Mouse (Mus musculus) layer of hippocampus, postnatal 10 days (tissue): Measurements from ENCODE around the gene Ccl11. TPM values are rescaled to one million over a fixed set of nuclear protein-coding genes. Genes with fewer than 3 reads are reported as not detected.

Experiments used
- DNase-seq, 2 experiments: peaks; one replicate each; pipeline ENCODE4 v3.0.0; 2021; ENCODE audit warnings: low spot score in 2 of 2
- total RNA-seq, 2 experiments: library from RNA; stranded (reverse); gene quantifications; 2 replicates each; pipeline ENCODE4 v1.2.3; 2021

The Ccl11 gene
- total RNA-seq, 2 experiments from 2014 or later: 0.42 to 0.69 TPM

DNA sequence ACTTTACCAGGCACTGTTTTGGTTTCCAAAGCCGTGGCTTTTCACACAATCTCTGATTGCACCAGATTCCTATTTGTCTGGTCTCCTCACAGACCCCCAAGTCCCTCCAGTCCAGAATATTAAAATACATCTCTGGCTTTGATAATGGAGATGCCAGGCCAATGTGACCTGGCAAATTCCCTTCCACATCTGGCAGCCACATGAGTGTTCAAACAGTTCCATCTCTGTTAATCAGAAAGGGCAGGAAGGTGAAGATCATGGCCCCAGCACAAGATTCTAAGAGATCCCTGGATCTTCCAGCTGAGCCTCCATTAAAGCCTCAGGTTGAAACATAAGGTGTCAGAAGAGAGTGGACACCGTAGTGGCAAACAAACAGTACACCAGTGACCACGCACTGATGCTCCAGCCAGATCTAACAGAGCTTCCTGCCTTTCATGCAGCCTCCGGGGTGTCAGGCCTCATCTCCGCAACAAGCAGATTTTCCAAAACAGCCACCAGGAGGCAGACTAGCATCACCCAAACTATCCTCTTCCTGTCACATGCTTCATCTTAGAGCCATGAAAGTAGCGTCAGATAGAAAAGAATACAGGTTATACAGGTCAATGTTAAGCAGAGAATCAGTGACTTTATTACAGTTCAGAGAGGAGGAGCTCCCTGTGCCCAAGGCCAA lies 9.7 kb upstream of the Ccl11 start:
- peak; percentile 53 to 57 for DNase-seq

DNA sequence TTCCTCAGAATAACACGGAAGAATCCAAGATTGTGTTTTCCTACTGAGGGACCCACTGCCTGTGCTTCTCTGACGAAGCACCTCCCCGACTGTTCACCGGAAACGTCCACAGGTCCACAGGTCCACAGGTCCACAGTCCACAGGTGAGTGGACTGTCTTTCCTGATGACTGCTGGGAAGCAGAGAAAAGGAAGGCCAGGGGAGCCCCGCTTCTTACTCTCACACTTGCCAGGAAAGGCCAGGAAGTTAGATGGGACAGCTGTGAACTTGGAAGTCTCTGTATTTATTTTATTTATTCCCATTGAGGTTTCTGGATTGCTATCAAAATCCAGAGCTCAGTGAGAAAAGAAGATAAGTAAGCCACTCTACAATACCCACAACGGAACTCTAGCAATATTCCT lies 3.8 kb upstream of the Ccl11 start:
- DNase-seq: no peak

DNA sequence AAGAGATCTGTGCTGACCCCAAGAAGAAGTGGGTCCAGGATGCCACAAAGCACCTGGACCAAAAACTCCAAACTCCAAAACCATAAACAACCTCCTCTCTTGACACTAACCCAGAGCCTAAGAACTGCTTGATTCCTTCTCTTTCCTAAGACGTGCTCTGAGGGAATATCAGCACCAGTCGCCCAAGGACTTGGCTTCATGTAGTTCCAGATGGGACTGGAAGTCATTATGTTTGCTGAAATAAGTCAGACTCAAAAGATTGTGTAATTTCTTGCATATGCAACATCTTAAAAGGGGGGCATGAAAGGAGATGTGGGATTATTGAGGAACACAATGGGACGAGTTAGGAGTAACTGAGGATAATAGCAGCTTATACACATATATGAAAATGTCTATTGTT lies 4.6 kb downstream of the Ccl11 start:
- no peak for DNase-seq

DNA sequence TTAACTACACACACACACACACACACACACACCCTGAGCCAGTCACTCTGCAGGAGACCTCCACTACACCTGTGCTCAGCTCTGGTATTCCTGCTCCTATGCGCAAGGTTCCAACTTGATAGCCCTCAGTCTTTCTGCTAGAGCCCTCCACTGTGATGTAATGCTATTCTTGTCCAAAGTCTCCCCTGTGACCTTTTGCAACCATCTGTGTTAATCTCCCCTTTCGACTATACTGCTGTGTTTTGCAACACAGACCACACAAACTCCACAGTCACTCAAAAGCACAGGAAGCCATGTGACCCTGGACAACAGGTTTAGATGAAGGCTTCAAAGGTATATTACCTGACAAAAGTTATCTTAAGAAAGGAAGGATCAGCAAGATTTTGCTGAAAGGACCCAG lies 5.8 kb downstream of the Ccl11 start:
- no peak for DNase-seq

DNA sequence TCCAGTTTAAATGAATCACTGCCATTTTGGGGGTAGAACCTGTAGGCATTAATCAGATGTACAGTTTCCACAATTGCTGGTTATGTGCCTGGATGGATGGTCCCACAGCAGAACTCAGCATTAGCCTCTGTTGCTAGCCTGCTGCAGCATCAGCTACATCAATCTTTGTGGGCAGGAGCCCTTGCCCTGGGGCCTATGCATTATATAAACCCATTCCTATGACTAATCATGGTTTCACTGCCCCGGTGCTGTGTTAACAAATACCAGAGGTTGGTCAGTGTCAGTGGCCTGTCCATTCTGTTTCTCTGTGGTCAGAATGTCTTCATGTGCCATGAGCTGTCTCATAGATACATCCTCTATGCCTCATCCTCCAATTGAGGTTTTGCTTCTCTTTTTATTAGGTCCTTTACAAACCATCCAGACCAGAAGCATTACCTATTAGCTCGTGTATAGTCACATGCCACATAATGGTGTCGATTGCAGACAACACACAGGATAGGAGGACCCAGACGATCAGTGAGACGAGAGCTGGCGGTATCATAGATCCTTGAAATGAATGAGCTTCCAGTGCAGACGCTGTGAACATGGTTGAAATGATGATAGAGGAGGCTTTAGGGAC lies 9.4 kb downstream of the Ccl11 start:
- no peak for DNase-seq

DNA sequence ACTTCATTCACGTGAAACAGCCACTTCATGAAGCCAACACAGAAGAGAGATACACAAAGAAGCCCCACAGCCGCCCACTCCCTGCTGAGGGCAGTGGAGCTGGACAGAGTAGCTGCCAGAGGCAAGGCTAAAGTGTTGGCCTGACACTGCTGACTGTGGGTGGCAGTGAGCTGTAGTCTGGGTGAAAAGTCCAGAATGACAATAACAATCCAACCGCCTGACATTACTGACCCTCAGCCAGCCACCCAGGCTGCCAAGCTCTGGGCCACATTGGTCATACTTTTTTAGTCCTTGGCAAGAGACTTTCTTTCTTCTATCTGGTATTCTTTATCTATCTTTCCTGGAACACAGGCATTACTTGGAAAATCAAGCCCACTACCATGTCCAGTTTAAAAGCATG lies 13.5 kb downstream of the Ccl11 start:
- DNase-seq: no peak

DNA sequence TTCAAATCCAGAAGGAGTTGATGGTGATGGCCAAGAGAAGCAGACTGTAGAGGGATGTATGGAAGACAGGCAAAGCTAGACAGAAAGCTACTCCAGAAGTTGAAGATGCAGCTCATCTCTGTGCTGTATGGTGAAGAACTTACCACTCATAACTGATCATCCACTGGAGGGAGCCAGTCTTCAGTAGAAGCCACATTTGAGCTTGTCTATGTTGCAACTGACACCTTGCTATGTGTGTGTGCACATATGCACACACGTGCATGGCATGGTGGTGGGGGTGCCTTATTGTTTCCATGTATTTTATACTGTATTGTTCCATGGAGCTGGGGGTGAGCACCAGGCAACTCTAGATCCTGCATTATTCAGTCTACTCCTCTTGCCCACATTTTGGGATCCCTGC lies 14.8 kb downstream of the Ccl11 start:
- no peak for DNase-seq

DNA sequence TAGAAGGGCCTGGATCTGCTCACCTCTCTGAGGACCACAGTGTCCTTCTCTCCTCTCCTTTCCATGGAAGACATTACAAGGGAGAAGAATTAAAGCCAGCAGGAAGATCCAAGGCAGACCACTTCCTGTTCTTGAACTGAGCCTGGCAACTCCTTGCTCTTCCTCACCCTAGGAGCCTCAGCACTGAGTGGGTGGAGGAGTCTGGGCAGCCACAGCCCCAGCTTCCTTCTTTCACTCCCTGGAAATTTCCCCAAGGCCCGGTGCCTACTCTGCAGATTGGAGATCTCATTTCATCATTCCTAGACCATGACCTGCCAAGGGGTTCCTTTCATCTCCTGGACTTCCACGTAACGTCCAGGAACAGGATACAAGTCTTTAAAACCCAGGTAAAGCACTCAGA lies 15.4 kb downstream of the Ccl11 start:
- DNase-seq: no peak

DNA sequence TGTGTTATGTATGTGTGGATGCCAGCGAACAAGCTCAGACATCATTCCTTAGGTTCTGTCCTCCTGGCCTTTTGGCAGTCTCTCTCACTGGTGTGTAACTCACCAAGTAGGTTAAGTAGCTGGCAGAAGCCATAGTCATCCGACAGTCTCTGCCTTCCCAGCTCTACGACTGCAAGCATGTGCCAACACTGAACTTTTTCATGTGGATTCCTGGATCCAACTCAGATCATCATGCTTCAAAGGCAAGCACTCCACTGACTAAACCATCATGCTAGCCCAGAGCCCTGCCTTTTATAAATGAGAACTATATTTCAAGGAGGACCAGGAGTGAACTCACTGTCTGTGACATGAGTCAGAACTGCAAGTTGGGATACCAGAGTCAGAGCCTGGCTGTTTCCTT lies 16.1 kb downstream of the Ccl11 start:
- no peak for DNase-seq

DNA sequence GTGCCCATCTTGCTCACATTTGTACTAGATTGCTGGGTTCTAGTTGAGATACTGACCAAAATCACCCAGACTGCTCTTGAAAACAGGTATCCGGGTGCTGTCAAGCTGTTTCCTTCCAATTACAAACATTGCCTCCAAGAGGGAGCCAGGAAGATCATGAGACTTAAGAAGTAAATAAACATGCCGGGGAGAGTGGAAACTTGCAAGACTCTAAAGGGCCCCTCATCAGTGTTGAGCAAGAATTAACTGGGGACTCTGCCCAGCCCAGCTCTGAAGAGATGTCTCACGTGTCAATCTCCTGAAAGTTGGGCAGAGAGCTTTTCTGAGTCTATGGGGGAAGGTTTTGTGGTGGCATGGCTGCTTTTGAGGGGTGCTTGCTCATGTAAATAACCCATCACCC lies 19.4 kb downstream of the Ccl11 start:
- DNase-seq: no peak

DNA sequence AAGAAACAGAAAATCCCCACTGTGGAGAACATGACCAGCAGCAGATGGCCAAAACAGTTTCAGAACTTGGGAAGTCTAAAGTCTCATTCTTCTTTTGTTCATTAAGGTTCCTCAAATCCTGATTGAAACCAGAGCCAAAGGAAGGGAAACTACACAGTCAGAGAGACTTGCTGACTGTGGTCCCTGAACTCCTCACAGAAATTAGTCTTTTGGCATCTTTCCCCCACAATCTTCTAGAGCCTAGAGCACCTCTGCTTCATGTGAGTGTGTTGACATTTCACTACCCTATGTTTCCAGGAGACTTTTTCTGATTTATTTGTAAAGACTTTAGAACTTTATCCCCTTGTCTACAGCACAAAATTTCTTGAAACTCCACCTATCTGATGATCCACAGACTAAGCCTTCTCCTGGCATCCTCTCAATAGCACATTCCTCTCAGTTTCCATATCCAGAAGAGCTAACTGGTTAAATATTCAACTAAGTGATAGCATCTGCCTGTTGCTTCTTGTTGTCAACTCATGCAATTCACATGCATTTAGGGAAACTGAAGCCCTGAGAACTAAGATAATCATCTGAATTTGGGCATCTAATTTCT lies 20.6 kb downstream of the Ccl11 start:
- no peak for DNase-seq

DNA sequence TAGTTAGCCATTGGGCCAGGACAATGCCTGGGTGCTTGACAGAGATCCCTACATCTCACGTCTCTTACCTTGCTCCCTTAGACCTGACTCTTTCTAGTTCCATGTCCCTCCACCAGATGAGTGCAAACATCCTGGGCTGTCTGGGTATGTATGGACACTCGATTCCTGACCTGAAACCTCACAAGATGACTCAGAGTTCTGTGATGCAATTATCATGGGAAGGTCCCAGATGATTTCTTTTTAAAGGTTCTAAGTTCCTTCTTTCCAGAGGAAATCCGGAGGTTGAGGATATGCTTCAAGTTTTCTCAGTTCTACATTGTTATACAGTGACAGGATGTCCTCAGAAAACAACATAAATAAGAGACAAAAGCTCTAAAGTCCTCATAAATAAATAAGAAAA lies 23.2 kb downstream of the Ccl11 start:
- DNase-seq: no peak

DNA sequence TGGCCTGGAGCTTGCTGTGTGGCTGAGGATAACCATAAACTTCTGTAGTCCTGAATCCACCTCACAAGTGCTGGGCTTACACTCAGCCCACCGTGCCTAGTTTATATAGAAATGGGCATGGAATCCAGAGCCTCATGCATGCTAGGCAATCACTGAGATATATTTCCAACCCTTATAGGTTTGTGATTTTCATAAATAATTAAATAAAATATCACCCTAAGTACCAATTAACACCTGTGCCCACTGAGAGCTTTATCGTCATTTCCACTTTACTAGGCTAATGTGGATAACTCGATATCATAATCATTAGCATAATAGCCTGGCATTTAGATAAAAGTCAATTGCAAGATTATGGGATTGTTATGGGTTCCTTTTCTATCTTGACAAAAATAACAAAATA lies 26.7 kb downstream of the Ccl11 start:
- no peak for DNase-seq

DNA sequence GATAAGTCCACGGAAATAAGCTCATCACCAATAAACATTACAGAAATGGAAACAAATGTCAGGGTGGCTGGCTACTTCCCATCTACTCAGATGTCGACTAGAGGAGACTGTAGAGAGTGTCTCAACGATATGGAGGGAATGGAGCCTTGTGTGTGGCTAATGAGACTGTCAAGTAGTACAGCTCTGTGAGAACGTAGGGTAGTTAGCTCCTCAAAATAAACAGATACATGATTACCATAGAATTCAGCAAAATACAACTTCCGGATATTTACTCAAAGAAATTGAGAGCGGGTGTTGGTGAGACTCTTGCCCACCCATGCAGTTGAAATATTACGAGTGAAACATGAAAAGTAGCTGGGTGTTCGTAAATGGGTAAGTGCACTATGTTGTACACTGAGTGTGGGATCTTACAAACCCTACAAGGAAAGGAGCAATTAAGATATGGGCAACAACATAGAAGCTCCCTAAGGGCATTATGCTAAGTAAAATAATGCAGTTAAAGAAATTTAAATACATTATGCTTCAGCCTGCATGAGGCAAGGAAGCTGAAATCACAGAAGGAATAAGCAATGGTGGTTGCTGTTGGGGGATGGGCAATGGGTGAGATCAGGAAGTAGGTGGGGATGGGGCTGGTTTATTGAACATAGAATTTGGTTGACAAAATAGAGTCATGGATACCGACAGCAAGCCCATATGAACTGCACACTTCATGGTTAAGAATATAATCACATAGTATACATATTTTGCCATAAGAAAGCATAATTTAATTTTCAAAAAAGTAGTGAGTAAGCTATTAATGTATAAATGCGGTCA lies 42.1 kb downstream of the Ccl11 start:
- no peak for DNase-seq

DNA sequence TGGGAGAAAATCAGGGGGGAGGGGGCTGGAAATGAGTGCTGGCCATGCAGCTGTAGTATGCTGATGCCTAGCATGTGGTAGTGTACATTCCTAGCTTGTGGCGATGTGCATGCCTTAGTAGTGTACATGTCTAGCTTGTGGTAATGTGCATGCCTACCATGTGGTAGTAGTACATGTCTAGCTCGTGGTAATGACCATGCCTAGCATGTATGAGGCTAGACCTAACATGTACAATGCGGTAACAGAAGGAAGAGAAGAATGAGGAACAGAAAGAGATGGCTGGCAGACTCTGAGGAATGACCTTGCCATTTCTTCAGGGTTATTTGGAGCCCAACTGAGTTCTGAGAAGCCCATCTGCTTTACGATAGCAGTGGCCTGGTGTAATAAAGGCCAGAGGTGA lies 43.5 kb downstream of the Ccl11 start:
- DNase-seq: no peak

DNA sequence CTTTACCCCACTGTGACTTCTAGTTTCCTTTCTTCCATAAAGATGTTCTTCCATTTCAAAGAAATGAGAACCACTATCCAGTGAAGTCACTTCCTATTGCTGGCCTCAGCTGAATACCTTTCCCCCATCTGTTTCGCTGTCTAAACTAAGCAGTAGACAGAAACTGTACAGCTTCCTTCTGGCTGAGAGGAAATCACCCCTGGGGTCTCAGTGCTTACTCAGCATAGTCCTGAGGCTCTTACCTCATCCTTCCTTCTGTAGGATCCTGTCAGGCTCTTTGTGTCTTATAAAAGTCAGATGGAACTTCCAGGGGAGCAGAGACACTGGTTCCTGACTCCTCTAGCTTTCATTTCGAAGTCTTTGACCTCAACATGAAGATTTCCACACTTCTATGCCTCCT lies 43.9 kb downstream of the Ccl11 start, which contains the start of gene Ccl12:
Gene Ccl12 (plus strand): TSS at position 317 of the 400 bp plus-strand sequence.
- DNase-seq: no peak

DNA sequence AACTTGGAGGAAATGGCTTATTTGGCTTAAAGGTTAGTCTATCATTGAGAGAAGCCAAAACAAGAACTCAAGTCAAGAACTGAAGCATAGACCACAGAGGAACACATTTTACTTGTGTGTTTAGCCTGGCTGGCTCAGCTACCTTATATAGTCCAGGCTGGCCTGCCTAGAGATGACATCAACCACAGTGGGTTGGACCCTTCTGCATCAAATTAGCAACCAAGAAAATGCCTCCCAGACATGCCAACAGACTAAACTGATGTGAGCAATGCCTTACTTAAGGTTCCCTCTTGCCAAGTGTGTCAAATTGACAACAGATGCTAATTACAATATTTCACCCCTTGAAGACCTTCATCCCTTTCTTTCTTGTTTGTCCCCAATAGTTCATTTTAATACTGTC lies 52.0 kb downstream of the Ccl11 start:
- no peak for DNase-seq

DNA sequence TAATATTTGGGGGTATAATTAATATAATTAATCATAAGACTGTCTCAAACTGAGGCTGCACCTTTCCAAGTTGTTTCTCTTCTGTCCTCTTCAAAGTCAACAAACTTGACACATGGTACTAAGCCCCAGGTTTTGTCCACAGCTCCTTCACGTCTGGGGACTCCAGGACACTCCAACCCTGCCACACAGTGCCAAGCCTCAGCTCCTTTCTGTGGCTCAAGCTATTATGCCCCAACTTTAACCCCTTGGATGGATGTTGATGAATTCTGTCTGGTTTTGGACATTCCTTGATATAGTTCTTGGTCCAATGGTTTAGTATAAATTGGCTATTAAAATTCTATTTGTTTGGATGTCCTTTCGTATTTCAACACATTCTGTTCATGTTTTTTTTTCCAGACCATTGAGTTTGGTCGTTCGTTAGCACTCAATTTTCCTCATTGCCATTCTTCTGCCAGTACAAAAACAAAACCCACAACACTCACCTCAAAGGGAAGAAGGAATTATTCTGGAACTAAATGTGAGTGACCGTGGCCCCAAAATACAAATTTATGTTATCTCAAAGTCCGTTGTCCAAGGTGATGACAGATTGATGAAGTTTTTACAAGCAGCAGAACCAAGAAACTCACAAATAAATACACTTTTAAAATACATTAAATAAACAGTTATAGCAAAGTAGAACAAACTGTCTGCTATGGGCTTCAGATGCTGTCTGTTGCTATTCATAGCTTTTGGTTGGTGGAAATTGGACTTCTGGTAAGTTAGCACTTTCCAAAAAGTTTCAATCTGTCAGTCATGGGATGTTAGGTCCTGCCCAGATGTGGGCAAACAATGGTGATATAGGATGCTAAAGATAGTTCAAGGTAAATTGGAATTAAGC lies 53.0 kb downstream of the Ccl11 start:
- DNase-seq: no peak
